Mouse (Mus musculus): Measurements from ENCODE around the gene Aqp3.
A peak's percentile ranks its signal among the peaks of the same experiment; 100 is the strongest.
"Not testable (repeated sequence)": the region's sequence is repeated elsewhere in the genome, so short reads cannot be mapped to it uniquely, and the experiment has no call there.

Aqp3 gene

GRCm38 (mm10) chr4:41100986-41101385 lies 3.0 kb upstream of the Aqp3 start:
- DNase-seq = no peak

GRCm38 (mm10) chr4:41098577-41098951 lies 581 bp upstream of the Aqp3 start:
- no peak for DNase-seq

- DNase-seq = no peak
These were observed 602 bp downstream of the Aqp3 start for GRCm38 (mm10) chr4:41097381-41097780.

GRCm38 (mm10) chr4:41096794-41097193 lies 1.2 kb downstream of the Aqp3 start:
- no peak for DNase-seq

GRCm38 (mm10) chr4:41096169-41096568 lies 1.8 kb downstream of the Aqp3 start:
- no peak for DNase-seq

GRCm38 (mm10) chr4:41094361-41094760 lies 3.6 kb downstream of the Aqp3 start:
- no peak for DNase-seq

GRCm38 (mm10) chr4:41092958-41093357 lies 5.0 kb downstream of the Aqp3 start:
- DNase-seq = no peak

- DNase-seq = no peak
These were observed 6.6 kb downstream of the Aqp3 start for GRCm38 (mm10) chr4:41091391-41091790.

- no peak for DNase-seq
These were observed 8.3 kb downstream of the Aqp3 start for GRCm38 (mm10) chr4:41089705-41090104.

- no peak for DNase-seq
These were observed 8.8 kb downstream of the Aqp3 start for GRCm38 (mm10) chr4:41089189-41089588.

- no peak for DNase-seq
These were observed 10.3 kb downstream of the Aqp3 start for GRCm38 (mm10) chr4:41087459-41088298.

GRCm38 (mm10) chr4:41086947-41087346 lies 11.0 kb downstream of the Aqp3 start:
- no peak for DNase-seq

GRCm38 (mm10) chr4:41084819-41085218 lies 13.2 kb downstream of the Aqp3 start:
- no peak for DNase-seq

GRCm38 (mm10) chr4:41082803-41083202 lies 15.2 kb downstream of the Aqp3 start:
- not testable (repeated sequence) for DNase-seq

- no peak for DNase-seq
These were observed 16.2 kb downstream of the Aqp3 start for GRCm38 (mm10) chr4:41081733-41082132.

- no peak for DNase-seq
These were observed 19.3 kb downstream of the Aqp3 start for GRCm38 (mm10) chr4:41078726-41079125.

GRCm38 (mm10) chr4:41074461-41074860 lies 23.5 kb downstream of the Aqp3 start:
- DNase-seq = no peak

GRCm38 (mm10) chr4:41073008-41073817 lies 24.8 kb downstream of the Aqp3 start:
- no peak for DNase-seq

GRCm38 (mm10) chr4:41071500-41072429 lies 26.2 kb downstream of the Aqp3 start:
- no peak for DNase-seq

GRCm38 (mm10) chr4:41065196-41065595 lies 32.8 kb downstream of the Aqp3 start:
- no peak for DNase-seq

- peak; percentile 35 to 44 for DNase-seq
These were observed 33.9 kb downstream of the Aqp3 start for GRCm38 (mm10) chr4:41063894-41064673.

- DNase-seq = no peak
These were observed 34.6 kb downstream of the Aqp3 start for GRCm38 (mm10) chr4:41063351-41063750.
